Mouse (Mus musculus) liver, embryonic 11.5 days (tissue): Measurements from ENCODE around the gene Por. TPM values are rescaled to one million over a fixed set of nuclear protein-coding genes. Genes with fewer than 3 reads are reported as not detected.

ENCODE experiments used
- ATAC-seq: fragments of 200-750 bp; cut with Nextera tagmentation; replicated peaks from 2 replicates; pipeline ENCODE4 v1.8.0; 2017; ENCODE audit warnings: moderate number of reproducible peaks, mild to moderate bottlenecking, moderate TSS enrichment, moderate library complexity; ENCODE audit not compliant: low FRiP score
- DNase-seq: peaks from one replicate; pipeline ENCODE4 v3.0.0-alpha.2; 2017; ENCODE audit warnings: low spot score
- H3K27ac ChIP-seq: fragments of 300-500 bp; sonication (generic); 2 replicates; pipeline ENCODE4 v1.5.1; 2014; ENCODE audit warnings: mild to moderate bottlenecking, low read depth, low read length, control low read depth
- H3K27me3 ChIP-seq: fragments of 300-500 bp; sonication (generic); replicated peaks from 2 replicates; pipeline ENCODE4 v1.6.1; 2014; ENCODE audit warnings: low read length, mixed read lengths; ENCODE audit not compliant: control insufficient read depth, insufficient read depth
- H3K36me3 ChIP-seq: fragments of 300-500 bp; sonication (generic); 2 replicates; pipeline ENCODE4 v1.6.1; 2014; ENCODE audit warnings: mild to moderate bottlenecking, low read length, moderate library complexity, mixed read lengths; ENCODE audit not compliant: control insufficient read depth, insufficient read depth
- H3K4me1 ChIP-seq: fragments of 300-500 bp; sonication (generic); replicated peaks from 2 replicates; pipeline ENCODE4 v1.6.1; 2014; ENCODE audit warnings: low read length, mixed read lengths; ENCODE audit not compliant: control insufficient read depth, insufficient read depth
- H3K4me2 ChIP-seq: fragments of 300-500 bp; sonication (generic); 2 replicates; pipeline ENCODE4 v1.6.1; 2014; ENCODE audit warnings: mild to moderate bottlenecking, control low read depth, moderate library complexity
- H3K4me3 ChIP-seq: fragments of 300-500 bp; sonication (generic); 2 replicates; pipeline ENCODE4 v1.5.1; 2014; ENCODE audit warnings: low read depth, low read length, control low read depth
- H3K9ac ChIP-seq: fragments of 300-500 bp; sonication (generic); 2 replicates; pipeline ENCODE4 v1.6.1; 2014; ENCODE audit warnings: low read depth, low read length, control low read depth
- H3K9me3 ChIP-seq: fragments of 300-500 bp; sonication (generic); 2 replicates; pipeline ENCODE4 v1.6.1; 2016; ENCODE audit warnings: low read length, inconsistent platforms, mixed read lengths; ENCODE audit not compliant: control insufficient read depth
- WGBS: fragments of 180-500 bp; shearing (Covaris S2); extraction: QIAGEN DNeasy Blood & Tissue Kit; methylation state at CpG from one replicate; pipeline ENCODE4 v1.1.7; 2014; 5-methylcytosine and 5-hydroxymethylcytosine counted together
- polyA plus RNA-seq: library from polyadenylated mRNA; unstranded; fragments of >200 nt; fragmentation: Nextera tagmentation; extraction: Ambion mirVana; gene quantifications from 2 replicates; pipeline ENCODE4 v1.2.1, GENCODE M21; 2014

The Por gene
- polyA plus RNA-seq, 1 experiment from 2014 or later = 48.1 TPM

- no peak overlapping the region for H3K4me2 ChIP-seq
- DNase-seq (no peak), ATAC-seq (no peak)
- no peak overlapping the region for H3K27ac ChIP-seq
- 49% methylated on average over 4 of the region's 4 CpGs for WGBS
- H3K4me1 ChIP-seq = peaks cover 10% of the 10 kb centered on the region
- H3K4me3 ChIP-seq = no peak overlapping the region
- H3K36me3 ChIP-seq = no peaks in the 10 kb centered on the region
- H3K9me3 ChIP-seq = no peaks in the 10 kb centered on the region
- no peak overlapping the region for H3K9ac ChIP-seq
- no peaks in the 10 kb centered on the region for H3K27me3 ChIP-seq
Observed at GRCm38 (mm10) chr5:135659956-135660355, 9.9 kb upstream of the Por start.

- ATAC-seq (no peak), DNase-seq (no peak)
- peaks cover 10% of the 10 kb centered on the region for H3K4me1 ChIP-seq
- no peaks in the 10 kb centered on the region for H3K27me3 ChIP-seq
- H3K36me3 ChIP-seq = no peaks in the 10 kb centered on the region
- no peak overlapping the region for H3K4me2 ChIP-seq
- H3K9ac ChIP-seq = no peak overlapping the region
- 85% methylated on average over 7 of the region's 7 CpGs for WGBS
- no peaks in the 10 kb centered on the region for H3K9me3 ChIP-seq
- H3K4me3 ChIP-seq = no peak overlapping the region
- no peak overlapping the region for H3K27ac ChIP-seq
Observed at GRCm38 (mm10) chr5:135660535-135660934, 9.3 kb upstream of the Por start.

GRCm38 (mm10) chr5:135666890-135667289 lies 2.9 kb upstream of the Por start:
- ATAC-seq = no peak
- DNase-seq = no peak
- Histone ChIP-seq H3K4me1 (peaks cover 5% of the 10 kb centered on the region), H3K27ac (no peak overlapping the region), H3K27me3 (no peaks in the 10 kb centered on the region), H3K9me3 (no peaks in the 10 kb centered on the region), H3K4me3 (no peak overlapping the region), H3K4me2 (no peak overlapping the region), H3K36me3 (no peaks in the 10 kb centered on the region), H3K9ac (no peak overlapping the region)
- 78% methylated on average over 5 of the region's 5 CpGs for WGBS

GRCm38 (mm10) chr5:135668071-135668470 lies 1.8 kb upstream of the Por start:
- H3K27me3 ChIP-seq = no peaks in the 10 kb centered on the region
- no peak for ATAC-seq

GRCm38 (mm10) chr5:135670881-135671280 lies 1.0 kb downstream of the Por start:
- H3K4me1 ChIP-seq = peaks cover 7% of the 10 kb centered on the region
- no peaks in the 10 kb centered on the region for H3K27me3 ChIP-seq
- H3K4me3 ChIP-seq = no peak overlapping the region
- WGBS = 64% methylated on average over 2 of the region's 2 CpGs
- ATAC-seq (no peak), DNase-seq (no peak)
- no peak overlapping the region for H3K27ac ChIP-seq
- no peak overlapping the region for H3K4me2 ChIP-seq
- no peak overlapping the region for H3K9ac ChIP-seq
- no peaks in the 10 kb centered on the region for H3K9me3 ChIP-seq
- no peaks in the 10 kb centered on the region for H3K36me3 ChIP-seq

More at GRCm38 (mm10) chr5:135668071-135668470, 1.8 kb upstream of the Por start:
- no peak overlapping the region for H3K4me2 ChIP-seq
- H3K4me1 ChIP-seq = peaks cover 5% of the 10 kb centered on the region
- H3K9me3 ChIP-seq = no peaks in the 10 kb centered on the region
- WGBS = 52% methylated on average over 7 of the region's 7 CpGs
- H3K4me3 ChIP-seq = no peak overlapping the region
- H3K9ac ChIP-seq = no peak overlapping the region
- H3K27ac ChIP-seq = no peak overlapping the region
- no peak for DNase-seq
- no peaks in the 10 kb centered on the region for H3K36me3 ChIP-seq

- ATAC-seq (no peak), DNase-seq (no peak)
- H3K4me3 ChIP-seq = no peak overlapping the region
- H3K9ac ChIP-seq = no peak overlapping the region
- peaks cover 7% of the 10 kb centered on the region for H3K4me1 ChIP-seq
- 78% methylated on average over 4 of the region's 4 CpGs for WGBS
- no peaks in the 10 kb centered on the region for H3K9me3 ChIP-seq
- H3K27me3 ChIP-seq = no peaks in the 10 kb centered on the region
- H3K36me3 ChIP-seq = no peaks in the 10 kb centered on the region
- H3K4me2 ChIP-seq = no peak overlapping the region
- no peak overlapping the region for H3K27ac ChIP-seq
Observed at GRCm38 (mm10) chr5:135672509-135672908, 2.7 kb downstream of the Por start.

- 68% methylated on average over 5 of the region's 5 CpGs for WGBS
Observed at GRCm38 (mm10) chr5:135672980-135673379, 3.1 kb downstream of the Por start.

GRCm38 (mm10) chr5:135674349-135674775 lies 4.5 kb downstream of the Por start:
- no peak overlapping the region for H3K9ac ChIP-seq
- H3K4me2 ChIP-seq = no peak overlapping the region
- H3K27me3 ChIP-seq = no peaks in the 10 kb centered on the region
- H3K36me3 ChIP-seq = no peaks in the 10 kb centered on the region
- WGBS = 40% methylated on average over 3 of the region's 3 CpGs
- DNase-seq (no peak), ATAC-seq (no peak)
- no peak overlapping the region; the same call in 1 of the 2 replicates for H3K27ac ChIP-seq
- no peak overlapping the region for H3K4me3 ChIP-seq
- no peaks in the 10 kb centered on the region for H3K9me3 ChIP-seq
- peaks cover 7% of the 10 kb centered on the region for H3K4me1 ChIP-seq

More at GRCm38 (mm10) chr5:135672980-135673379, 3.1 kb downstream of the Por start:
- Histone ChIP-seq H3K4me2 (no peak overlapping the region), H3K4me1 (peaks cover 7% of the 10 kb centered on the region), H3K9me3 (no peaks in the 10 kb centered on the region), H3K36me3 (no peaks in the 10 kb centered on the region), H3K9ac (no peak overlapping the region), H3K27me3 (no peaks in the 10 kb centered on the region), H3K4me3 (no peak overlapping the region), H3K27ac (no peak overlapping the region)
- DNase-seq = no peak
- ATAC-seq = no peak

GRCm38 (mm10) chr5:135674821-135675220 lies 5.0 kb downstream of the Por start:
- peak overlapping the region; percentile 3; the same call in 1 of the 2 replicates for H3K4me2 ChIP-seq
- no peak overlapping the region for H3K27ac ChIP-seq
- peaks cover 7% of the 10 kb centered on the region for H3K4me1 ChIP-seq
- ATAC-seq = no peak; the same call in 1 of the 2 replicates
- no peaks in the 10 kb centered on the region for H3K9me3 ChIP-seq
- H3K9ac ChIP-seq = no peak overlapping the region
- no peak overlapping the region for H3K4me3 ChIP-seq
- no peak for DNase-seq
- H3K36me3 ChIP-seq = no peaks in the 10 kb centered on the region
- no peaks in the 10 kb centered on the region for H3K27me3 ChIP-seq
- 6% methylated on average over 11 of the region's 11 CpGs for WGBS
